Mouse (Mus musculus): Measurements from ENCODE around the gene Tns1.

GRCm38 (mm10) chr1:74067866-74068265, 56.4 kb downstream of the Tns1 start:
- TF ChIP-seq POLR2A (IDR thresholded peaks at IDR 0.05; ENCODE audit: borderline replicate concordance, extremely low read depth, insufficient read depth, insufficient read length, poor library complexity, severe bottlenecking): no peak
- no peak for TF ChIP-seq CTCF (IDR thresholded peaks at IDR 0.05; ENCODE audit: borderline replicate concordance, extremely low read depth, insufficient read depth, insufficient read length)
